Mouse (Mus musculus) embryonic facial prominence, embryonic 14.5 days (tissue): ENCODE measurements at regions not wholly inside any gene's neighbourhood (a gene's known extent, or its start where the extent isn't known, plus 50 kb on each side); places are given as distances from the start of the nearest gene placed in this dataset.
"Not testable (repeated sequence)": the region's sequence is repeated elsewhere in the genome, so short reads cannot be mapped to it uniquely, and the experiment has no call there.

Experiments
- ATAC-seq: fragments of 200-750 bp; cut with Nextera tagmentation; 2 replicates; pipeline ENCODE4 v1.8.0; 2017; ENCODE audit warnings: low read depth, moderate number of reproducible peaks, moderate TSS enrichment
- DNase-seq: peaks from one replicate; pipeline ENCODE4 v3.0.0-alpha.2; 2015; ENCODE audit warnings: low spot score
- H3K27ac ChIP-seq: fragments of 300-500 bp; sonication (generic); replicated peaks from 2 replicates; pipeline ENCODE4 v1.5.1; 2014; ENCODE audit warnings: low read depth, mild to moderate bottlenecking, low read length, moderate library complexity
- H3K27me3 ChIP-seq: fragments of 300-500 bp; sonication (generic); replicated peaks from 2 replicates; pipeline ENCODE4 v1.6.1; 2014; ENCODE audit warnings: low read length; ENCODE audit not compliant: control insufficient read depth, insufficient read depth
- H3K36me3 ChIP-seq: fragments of 300-500 bp; sonication (generic); 2 replicates; pipeline ENCODE4 v1.6.1; 2014; ENCODE audit warnings: low read length, mixed read lengths; ENCODE audit not compliant: control insufficient read depth, insufficient read depth
- H3K4me1 ChIP-seq: fragments of 300-500 bp; sonication (generic); 2 replicates; pipeline ENCODE4 v1.6.1; 2014; ENCODE audit warnings: antibody characterized with exemption, low read length; ENCODE audit not compliant: control insufficient read depth, insufficient read depth
- H3K4me2 ChIP-seq: fragments of 300-500 bp; sonication (generic); 2 replicates; pipeline ENCODE4 v1.6.1; 2014; ENCODE audit warnings: low read depth, mild to moderate bottlenecking, low read length, moderate library complexity, mixed read lengths
- H3K4me3 ChIP-seq: fragments of 300-500 bp; sonication (generic); 2 replicates; pipeline ENCODE4 v1.5.1; 2014; ENCODE audit warnings: low read depth, mild to moderate bottlenecking, low read length
- H3K9ac ChIP-seq: fragments of 300-500 bp; sonication (generic); 2 replicates; pipeline ENCODE4 v1.6.1; 2014; ENCODE audit warnings: low read depth, mild to moderate bottlenecking, low read length, moderate library complexity, mixed read lengths
- H3K9me3 ChIP-seq: fragments of 300-500 bp; sonication (generic); 2 replicates; pipeline ENCODE4 v1.6.1; 2016; ENCODE audit warnings: low read length; ENCODE audit not compliant: control insufficient read depth
- WGBS: fragments of 180-500 bp; shearing (Covaris S2); extraction: QIAGEN DNeasy Blood & Tissue Kit; methylation state at CpG from one replicate; pipeline ENCODE4 v1.1.7; 2014; 5-methylcytosine and 5-hydroxymethylcytosine counted together

- no peaks in the 10 kb centered on the region for H3K36me3 ChIP-seq
- peaks cover 3% of the 10 kb centered on the region; the same call in 1 of the 2 replicates for H3K4me1 ChIP-seq
- WGBS, result 85% methylated on average over 5 of the region's 5 CpGs
These were observed 80.6 kb upstream of the Fam174b start for GRCm38 (mm10) chr7:73659551-73659950.

GRCm38 (mm10) chr7:73657283-73657682 is 82.8 kb upstream of the Fam174b start:
- no peak overlapping the region for H3K27ac ChIP-seq
- 40% methylated on average over 7 of the region's 7 CpGs for WGBS
- no peak overlapping the region for H3K4me2 ChIP-seq
- peaks cover 6% of the 10 kb centered on the region; the same call in 1 of the 2 replicates for H3K27me3 ChIP-seq
- peaks cover 3% of the 10 kb centered on the region; the same call in 1 of the 2 replicates for H3K4me1 ChIP-seq
- no peak overlapping the region for H3K9ac ChIP-seq
- DNase-seq (peak; percentile 56), ATAC-seq (no peak)
- no peaks in the 10 kb centered on the region for H3K9me3 ChIP-seq
- no peak overlapping the region for H3K4me3 ChIP-seq
- H3K36me3 ChIP-seq, result no peaks in the 10 kb centered on the region

More at GRCm38 (mm10) chr7:73659551-73659950, 80.6 kb upstream of the Fam174b start:
- H3K27ac ChIP-seq, result no peak overlapping the region
- no peak for DNase-seq
- no peak overlapping the region for H3K4me3 ChIP-seq
- no peaks in the 10 kb centered on the region for H3K9me3 ChIP-seq
- ATAC-seq, result no peak
- no peak overlapping the region for H3K4me2 ChIP-seq
- peaks cover 5% of the 10 kb centered on the region; the same call in 1 of the 2 replicates for H3K27me3 ChIP-seq
- H3K9ac ChIP-seq, result no peak overlapping the region

- H3K4me2 ChIP-seq, H3K27me3 ChIP-seq, ATAC-seq, H3K4me3 ChIP-seq, H3K27ac ChIP-seq, H3K4me1 ChIP-seq, H3K36me3 ChIP-seq, H3K9me3 ChIP-seq, DNase-seq, H3K9ac ChIP-seq: not testable (repeated sequence)
- 96% methylated on average over 16 of the region's 16 CpGs for WGBS
These were observed 83.7 kb upstream of the Fam174b start for GRCm38 (mm10) chr7:73656424-73656795.

- Histone ChIP-seq H3K9me3 (no peaks in the 10 kb centered on the region), H3K27ac (no peak overlapping the region), H3K36me3 (no peaks in the 10 kb centered on the region), H3K9ac (no peak overlapping the region), H3K4me1 (peaks cover 3% of the 10 kb centered on the region; the same call in 1 of the 2 replicates), H3K4me2 (no peak overlapping the region), H3K27me3 (peaks cover 6% of the 10 kb centered on the region; the same call in 1 of the 2 replicates), H3K4me3 (no peak overlapping the region)
- DNase-seq (peak; percentile 68), ATAC-seq (peak; percentile 41; the same call in 1 of the 2 replicates)
- 25% methylated on average over 5 of the region's 5 CpGs for WGBS
These were observed 84.2 kb upstream of the Fam174b start for GRCm38 (mm10) chr7:73655787-73656423.

DNA sequence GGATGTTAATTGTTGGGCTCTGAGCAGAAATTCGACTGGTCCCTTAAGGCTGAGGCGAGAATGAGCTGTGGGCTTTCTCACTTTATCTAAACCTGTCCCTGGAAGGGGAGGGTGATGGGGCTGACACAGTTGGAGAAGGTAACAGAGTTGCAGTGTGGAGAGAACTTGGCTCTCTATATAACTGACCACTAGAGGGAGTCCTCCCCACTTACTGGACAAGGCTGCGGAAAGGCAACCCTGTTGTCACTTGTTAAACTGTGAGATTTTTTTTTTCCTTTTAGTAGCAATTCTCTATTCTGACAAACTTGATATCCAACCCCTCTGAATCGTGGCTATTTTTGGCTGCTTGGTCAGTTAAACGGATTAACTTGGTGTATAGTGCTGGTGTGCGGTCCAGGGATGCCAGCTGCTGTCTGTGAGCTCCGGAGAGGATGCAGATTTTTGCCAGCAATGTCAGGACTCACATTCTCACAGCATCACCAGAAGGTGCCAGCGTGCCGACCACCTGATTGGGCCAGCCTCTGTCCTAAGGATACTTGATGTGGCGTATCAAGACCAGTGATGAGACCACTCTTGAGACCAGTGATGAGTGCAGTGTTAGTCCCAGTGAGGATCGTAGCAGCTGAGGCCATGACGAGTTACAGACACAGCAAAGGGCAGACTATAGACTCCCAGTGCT is 85.8 kb upstream of the Fam174b start:
- Histone ChIP-seq H3K9me3 (no peaks in the 10 kb centered on the region), H3K9ac (no peak overlapping the region), H3K4me2 (peak overlapping the region; percentile 28), H3K36me3 (no peaks in the 10 kb centered on the region), H3K27ac (no peak overlapping the region), H3K4me3 (no peak overlapping the region), H3K27me3 (peaks cover 6% of the 10 kb centered on the region; the same call in 1 of the 2 replicates), H3K4me1 (peaks cover 3% of the 10 kb centered on the region; the same call in 1 of the 2 replicates)
- DNase-seq (peak; percentile 85), ATAC-seq (peak; percentile 53)
- 34% methylated on average over 12 of the region's 12 CpGs for WGBS

- DNase-seq (no peak), ATAC-seq (no peak)
- Histone ChIP-seq H3K9me3 (no peaks in the 10 kb centered on the region), H3K4me3 (no peak overlapping the region), H3K27ac (no peak overlapping the region), H3K36me3 (no peaks in the 10 kb centered on the region), H3K27me3 (peaks cover 6% of the 10 kb centered on the region; the same call in 1 of the 2 replicates), H3K4me1 (no peaks in the 10 kb centered on the region; the same call in 1 of the 2 replicates), H3K9ac (no peak overlapping the region), H3K4me2 (no peak overlapping the region)
- 94% methylated on average over 6 of the region's 6 CpGs for WGBS
These were observed 89.2 kb upstream of the Fam174b start for GRCm38 (mm10) chr7:73650909-73651308.

DNA sequence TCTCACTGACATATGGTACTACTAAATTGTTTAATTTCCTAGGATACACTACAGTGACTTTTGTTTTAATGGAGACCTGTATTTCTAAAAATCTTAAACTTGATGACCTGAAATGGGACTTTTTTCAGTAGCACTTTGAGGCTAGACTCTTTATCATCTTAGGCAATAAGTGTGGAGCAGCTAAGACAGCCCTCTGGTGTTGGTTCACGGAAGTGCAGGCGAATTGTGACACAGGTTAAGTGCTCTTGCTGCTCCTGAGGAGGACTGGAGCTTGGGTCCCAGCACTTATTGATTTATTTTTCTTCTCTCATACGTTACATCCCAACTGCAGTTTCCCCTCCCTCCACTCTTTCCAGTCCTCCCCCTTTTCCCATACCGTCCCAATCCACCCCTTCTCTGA is 92.1 kb upstream of the Fam174b start:
- no peak overlapping the region for H3K27ac ChIP-seq
- no peak overlapping the region for H3K9ac ChIP-seq
- ATAC-seq (peak; percentile 47; the same call in 1 of the 2 replicates), DNase-seq (peak; percentile 77)
- H3K4me1 ChIP-seq, result no peaks in the 10 kb centered on the region; the same call in 1 of the 2 replicates
- no peaks in the 10 kb centered on the region for H3K36me3 ChIP-seq
- H3K9me3 ChIP-seq, result no peaks in the 10 kb centered on the region
- H3K27me3 ChIP-seq, result no peaks in the 10 kb centered on the region
- H3K4me2 ChIP-seq, result no peak overlapping the region
- WGBS, result 32% methylated on average over 4 of the region's 4 CpGs
- no peak overlapping the region for H3K4me3 ChIP-seq

- H3K9ac ChIP-seq, result no peak overlapping the region
- no peak overlapping the region for H3K27ac ChIP-seq
- DNase-seq (no peak), ATAC-seq (no peak)
- no peak overlapping the region for H3K4me3 ChIP-seq
- no peaks in the 10 kb centered on the region for H3K9me3 ChIP-seq
- H3K36me3 ChIP-seq, result no peaks in the 10 kb centered on the region
- H3K4me2 ChIP-seq, result no peak overlapping the region
- WGBS, result 69% methylated on average over 4 of the region's 4 CpGs
- H3K27me3 ChIP-seq, result no peaks in the 10 kb centered on the region
- no peaks in the 10 kb centered on the region; the same call in 1 of the 2 replicates for H3K4me1 ChIP-seq
These were observed 93.0 kb upstream of the Fam174b start for GRCm38 (mm10) chr7:73647140-73647539.
